Mouse (Mus musculus) liver, embryonic 16.5 days (tissue): Measurements from ENCODE around the gene Atp6v1fnb. TPM values are rescaled to one million over a fixed set of nuclear protein-coding genes. Genes with fewer than 3 reads are reported as not detected.
A peak's percentile ranks its signal among the peaks of the same experiment; 100 is the strongest.

Experiments
- ATAC-seq: fragments of 200-750 bp; cut with Nextera tagmentation; 2 replicates; pipeline ENCODE4 v1.8.0; 2017; ENCODE audit warnings: low read depth, mild to moderate bottlenecking, moderate number of reproducible peaks, moderate library complexity
- H3K27ac ChIP-seq: fragments of 300-500 bp; sonication (generic); 2 replicates; pipeline ENCODE4 v1.5.1; 2014; ENCODE audit warnings: mild to moderate bottlenecking, low read length
- H3K27me3 ChIP-seq: fragments of 300-500 bp; sonication (generic); 2 replicates; pipeline ENCODE4 v1.6.1; 2014; ENCODE audit warnings: low read depth, low read length, mixed read lengths; ENCODE audit not compliant: control insufficient read depth, insufficient read depth
- H3K36me3 ChIP-seq: fragments of 300-500 bp; sonication (generic); 2 replicates; pipeline ENCODE4 v1.6.1; 2014; ENCODE audit warnings: mild to moderate bottlenecking; ENCODE audit not compliant: control insufficient read depth, insufficient read depth
- H3K4me1 ChIP-seq: fragments of 300-500 bp; sonication (generic); 2 replicates; pipeline ENCODE4 v1.6.1; 2014; ENCODE audit warnings: low read depth, low read length, mixed read lengths; ENCODE audit not compliant: control insufficient read depth
- H3K4me2 ChIP-seq: fragments of 300-500 bp; sonication (generic); 2 replicates; pipeline ENCODE4 v1.6.1; 2014; ENCODE audit warnings: low read depth, low read length, mixed read lengths
- H3K4me3 ChIP-seq: fragments of 300-500 bp; sonication (generic); 2 replicates; pipeline ENCODE4 v1.5.1; 2014; ENCODE audit warnings: low read depth, mild to moderate bottlenecking, low read length
- H3K9ac ChIP-seq: fragments of 300-500 bp; sonication (generic); 2 replicates; pipeline ENCODE4 v1.6.1; 2014; ENCODE audit warnings: low read depth, low read length
- H3K9me3 ChIP-seq: fragments of 300-500 bp; sonication (generic); replicated peaks from 2 replicates; pipeline ENCODE4 v1.6.1; 2016; ENCODE audit warnings: low read length; ENCODE audit not compliant: control insufficient read depth
- WGBS: fragments of 180-500 bp; shearing (Covaris S2); extraction: QIAGEN DNeasy Blood & Tissue Kit; methylation state at CpG from one replicate; pipeline ENCODE4 v1.1.7; 2014; ENCODE audit not compliant: insufficient replicate concordance; 5-methylcytosine and 5-hydroxymethylcytosine counted together
- polyA plus RNA-seq: library from polyadenylated mRNA; unstranded; fragments of >200 nt; fragmentation: Nextera tagmentation; extraction: Ambion mirVana; gene quantifications from 2 replicates; pipeline ENCODE4 v1.2.1, GENCODE M21; 2015

Gene Atp6v1fnb
- polyA plus RNA-seq, 1 experiment from 2014 or later = 0.13 TPM

- H3K9ac ChIP-seq = no peak overlapping the region
- H3K27ac ChIP-seq = no peak overlapping the region
- H3K9me3 ChIP-seq = no peaks in the 10 kb centered on the region
- 0 out of 2 replicates have a peak overlapping the region, but pooled peaks have one; percentile 59 for H3K4me2 ChIP-seq
- ATAC-seq = no peak
- H3K4me3 ChIP-seq = no peak overlapping the region
- no peaks in the 10 kb centered on the region for H3K4me1 ChIP-seq
- peaks cover 31% of the 10 kb centered on the region for H3K27me3 ChIP-seq
- no peaks in the 10 kb centered on the region for H3K36me3 ChIP-seq
- WGBS = 35% methylated on average over 8 of the region's 8 CpGs
Observed at GRCm38 (mm10) chr6:29506834-29507233, 35.6 kb downstream of the Atp6v1fnb start.

GRCm38 (mm10) chr6:29507447-29508309 lies 36.4 kb downstream of the Atp6v1fnb start, which contains the start of gene Kcp:
Kcp (minus strand) TSS chr6:29507952.
- peak within 1 kb of the TSS; percentile 59 for H3K4me2 ChIP-seq
- 0 out of 2 replicates have a peak within 1 kb of the TSS, but pooled peaks have one; percentile 22 for H3K9ac ChIP-seq
- H3K27me3 ChIP-seq = peaks cover 31% of the 10 kb centered on the region
- peak within 1 kb of the TSS; percentile 48 for H3K4me3 ChIP-seq
- no peaks in the 10 kb centered on the region for H3K36me3 ChIP-seq
- H3K4me1 ChIP-seq = no peaks in the 10 kb centered on the region
- no peak within 1 kb of the TSS for H3K27ac ChIP-seq
- ATAC-seq = peak; percentile 24; the same call in 1 of the 2 replicates
- WGBS = 1% methylated on average over 47 of the region's 47 CpGs
- H3K9me3 ChIP-seq = no peaks in the 10 kb centered on the region

GRCm38 (mm10) chr6:29509086-29509485 lies 37.8 kb downstream of the Atp6v1fnb start:
- Histone ChIP-seq H3K4me3 (no peak overlapping the region), H3K36me3 (no peaks in the 10 kb centered on the region), H3K9ac (no peak overlapping the region), H3K4me2 (no peak overlapping the region), H3K4me1 (no peaks in the 10 kb centered on the region), H3K27ac (no peak overlapping the region), H3K27me3 (peaks cover 31% of the 10 kb centered on the region), H3K9me3 (no peaks in the 10 kb centered on the region)
- 49% methylated on average over 2 of the region's 2 CpGs for WGBS
- ATAC-seq = no peak

- 1% methylated on average over 11 of the region's 11 CpGs for WGBS
- Histone ChIP-seq H3K9ac (no peak overlapping the region), H3K27ac (no peak overlapping the region)
Observed at GRCm38 (mm10) chr6:29513284-29513683, 42.0 kb downstream of the Atp6v1fnb start.

GRCm38 (mm10) chr6:29517139-29517538 lies 45.9 kb downstream of the Atp6v1fnb start:
- Histone ChIP-seq H3K9ac (no peak overlapping the region), H3K4me3 (no peak overlapping the region), H3K4me2 (no peak overlapping the region), H3K27ac (no peak overlapping the region), H3K4me1 (no peaks in the 10 kb centered on the region), H3K36me3 (no peaks in the 10 kb centered on the region), H3K9me3 (no peaks in the 10 kb centered on the region), H3K27me3 (no peaks in the 10 kb centered on the region)
- ATAC-seq = no peak
- 5% methylated on average over 5 of the region's 5 CpGs for WGBS

More at GRCm38 (mm10) chr6:29513284-29513683, 42.0 kb downstream of the Atp6v1fnb start:
- Histone ChIP-seq H3K36me3 (no peaks in the 10 kb centered on the region), H3K4me2 (peak overlapping the region; percentile 30), H3K9me3 (no peaks in the 10 kb centered on the region), H3K27me3 (peaks cover 5% of the 10 kb centered on the region), H3K4me3 (peak overlapping the region; percentile 7; the same call in 1 of the 2 replicates), H3K4me1 (no peaks in the 10 kb centered on the region)
- ATAC-seq = peak; percentile 78

GRCm38 (mm10) chr6:29522626-29523300 lies 51.5 kb downstream of the Atp6v1fnb start:
- no peak overlapping the region for H3K4me2 ChIP-seq
- no peaks in the 10 kb centered on the region for H3K9me3 ChIP-seq
- no peak overlapping the region for H3K9ac ChIP-seq
- ATAC-seq = no peak
- WGBS = 46% methylated on average over 6 of the region's 6 CpGs
- H3K27me3 ChIP-seq = peaks cover 26% of the 10 kb centered on the region
- no peak overlapping the region for H3K4me3 ChIP-seq
- no peak overlapping the region for H3K27ac ChIP-seq
- no peaks in the 10 kb centered on the region; the same call in none of the 2 replicates for H3K4me1 ChIP-seq
- H3K36me3 ChIP-seq = no peaks in the 10 kb centered on the region

Other genes starting within 250 kb of the Atp6v1fnb start
- 26.1 and 32.4 TPM in 2 replicates for gene Hilpda, start 198.9 kb upstream of the Atp6v1fnb start, polyA plus RNA-seq
- gene Fam71f2, start 191.8 kb upstream of the Atp6v1fnb start, polyA plus RNA-seq = 0.09 and 0.13 TPM in 2 replicates
- not detected in 2 replicates for gene Fam71f1, start 152.3 kb upstream of the Atp6v1fnb start, polyA plus RNA-seq
- gene Calu, start 123.4 kb upstream of the Atp6v1fnb start, polyA plus RNA-seq = 105 and 109 TPM in 2 replicates
- gene Opn1sw, start 83.0 kb upstream of the Atp6v1fnb start, polyA plus RNA-seq = 0.07 TPM in 2 replicates
- gene Ccdc136, start 75.1 kb upstream of the Atp6v1fnb start, polyA plus RNA-seq = 0.09 and 0.34 TPM in 2 replicates
- gene Flnc, start 38.2 kb upstream of the Atp6v1fnb start, polyA plus RNA-seq = 0.57 and 1.1 TPM in 2 replicates
- gene Atp6v1f, start 3.7 kb upstream of the Atp6v1fnb start, polyA plus RNA-seq = 117 and 122 TPM in 2 replicates
- gene Kcp, start 36.5 kb downstream of the Atp6v1fnb start, polyA plus RNA-seq = 1.8 and 2.8 TPM in 2 replicates
- gene Irf5, start 55.2 kb downstream of the Atp6v1fnb start, polyA plus RNA-seq = 10.3 and 11.4 TPM in 2 replicates
- gene Tnpo3, start 138.4 kb downstream of the Atp6v1fnb start, polyA plus RNA-seq = 28.9 and 30.4 TPM in 2 replicates
- gene Tspan33, start 222.8 kb downstream of the Atp6v1fnb start, polyA plus RNA-seq = 110 and 156 TPM in 2 replicates